Mouse (Mus musculus) embryo, embryonic 10.5 days (tissue): ENCODE measurements around the gene Cdk2.
"Not testable (repeated sequence)": the region's sequence is repeated elsewhere in the genome, so short reads cannot be mapped to it uniquely, and the experiment has no call there.

Experiments
- DNase-seq: peaks from one replicate; pipeline ENCODE4 v3.0.0-alpha.2; 2015; ENCODE audit warnings: low spot score

The Cdk2 gene

DNA sequence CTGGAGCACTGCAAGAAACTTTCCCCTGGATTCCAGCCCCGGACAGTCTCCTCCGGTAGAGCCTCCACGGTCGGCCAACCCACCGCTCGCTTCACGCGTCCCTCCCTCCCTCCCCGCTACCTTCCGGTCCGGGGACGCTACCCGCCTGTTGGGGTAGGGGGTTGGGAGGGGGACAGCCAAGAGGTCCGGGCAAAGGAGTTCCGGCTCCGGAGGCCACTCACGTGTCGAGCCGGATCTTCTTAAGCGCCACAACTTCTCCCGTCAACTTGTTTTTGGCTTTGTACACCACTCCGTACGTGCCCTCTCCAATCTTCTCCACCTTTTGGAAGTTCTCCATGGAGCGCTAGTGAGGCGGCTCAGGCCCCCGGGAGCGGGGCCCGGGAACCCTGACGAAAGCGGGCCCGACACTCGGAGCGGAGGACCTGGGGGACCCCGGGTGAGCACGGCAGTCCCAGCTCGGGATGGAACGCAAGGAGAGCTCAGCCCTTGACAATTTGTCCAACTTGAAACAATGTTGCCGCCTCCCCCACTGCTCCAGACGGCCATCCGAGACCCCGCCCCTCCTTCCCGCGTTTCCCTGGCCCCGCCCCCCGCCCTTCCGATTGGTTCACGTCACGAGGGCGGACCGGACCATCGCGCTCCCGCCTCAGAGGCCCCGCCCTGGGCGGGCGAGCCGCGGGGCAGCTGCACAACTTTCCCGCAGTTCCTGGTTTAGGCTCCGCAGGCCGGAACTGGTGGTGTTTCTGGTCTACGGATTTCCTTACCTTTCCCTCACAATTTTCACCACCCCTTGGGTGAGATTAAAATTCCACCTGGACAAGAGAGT is at the start of gene Cdk2:
Gene Cdk2, minus strand, starts transcription at position 541 of the 826 bp plus-strand sequence.
- peak; percentile 96 for DNase-seq

DNA sequence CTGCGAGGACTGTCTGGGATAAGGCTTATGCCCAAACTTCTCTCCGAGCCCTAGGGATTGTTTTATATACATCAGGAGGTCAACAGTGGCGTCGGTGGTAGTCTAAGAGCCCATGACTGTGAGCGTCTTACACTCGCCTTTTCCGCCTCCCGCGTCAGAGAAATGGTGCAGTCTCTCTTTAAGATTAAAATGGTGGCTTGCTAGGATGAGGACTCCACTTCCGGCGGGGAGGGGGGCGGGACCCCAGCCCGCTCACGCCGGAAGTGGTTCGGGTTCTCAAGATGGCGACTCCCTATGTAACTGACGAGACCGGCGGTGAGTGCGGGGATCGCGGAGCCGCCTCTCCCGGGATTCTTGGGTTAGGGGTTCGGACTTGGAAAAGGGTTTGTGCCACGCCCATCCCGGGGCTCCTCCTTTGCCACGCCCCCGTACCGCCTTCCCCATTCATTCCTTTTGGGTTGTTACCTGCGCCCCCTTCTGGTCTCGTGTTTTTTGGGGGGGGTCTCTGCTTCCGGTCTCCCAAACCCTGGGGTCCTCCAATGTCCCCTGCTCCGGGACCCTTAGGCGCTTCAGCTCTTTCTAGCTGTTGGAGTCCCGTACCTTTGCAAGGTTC is 43.5 kb upstream of the Cdk2 start:
- DNase-seq = peak; percentile 96

DNA sequence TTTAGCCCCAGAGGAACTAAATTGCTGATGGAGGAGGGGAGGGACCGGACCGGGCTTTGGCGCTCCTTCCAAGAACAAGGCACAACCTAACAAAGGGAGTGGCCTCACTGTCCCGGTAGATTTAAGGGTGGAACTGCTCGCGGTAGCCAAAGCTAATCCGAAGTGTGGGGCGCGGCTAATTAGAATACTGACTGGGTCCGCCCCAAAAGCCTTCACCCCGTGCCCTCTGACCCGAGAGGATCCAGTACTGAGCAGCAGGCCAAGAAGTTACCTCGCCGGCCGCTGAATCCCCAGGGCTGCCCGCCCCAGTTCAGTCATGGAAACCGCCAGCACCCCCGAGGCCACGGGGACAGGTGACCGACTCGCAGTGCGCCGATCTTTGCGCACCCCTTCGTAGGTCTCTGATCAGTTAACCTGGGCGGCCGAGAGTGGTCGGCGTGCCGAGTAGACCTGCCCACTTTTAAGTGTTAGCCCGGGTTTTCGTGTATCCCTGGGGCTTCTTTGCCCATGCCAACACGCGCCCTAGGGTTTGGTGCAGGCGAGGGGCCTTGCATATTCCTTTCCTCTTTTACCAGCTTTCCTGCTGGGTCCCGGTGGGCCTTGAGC is 42.9 kb upstream of the Cdk2 start, which contains the start of gene Pym1:
Gene Pym1, plus strand, starts transcription at position 244 of the 606 bp plus-strand sequence.
- peak; percentile 84 for DNase-seq

DNA sequence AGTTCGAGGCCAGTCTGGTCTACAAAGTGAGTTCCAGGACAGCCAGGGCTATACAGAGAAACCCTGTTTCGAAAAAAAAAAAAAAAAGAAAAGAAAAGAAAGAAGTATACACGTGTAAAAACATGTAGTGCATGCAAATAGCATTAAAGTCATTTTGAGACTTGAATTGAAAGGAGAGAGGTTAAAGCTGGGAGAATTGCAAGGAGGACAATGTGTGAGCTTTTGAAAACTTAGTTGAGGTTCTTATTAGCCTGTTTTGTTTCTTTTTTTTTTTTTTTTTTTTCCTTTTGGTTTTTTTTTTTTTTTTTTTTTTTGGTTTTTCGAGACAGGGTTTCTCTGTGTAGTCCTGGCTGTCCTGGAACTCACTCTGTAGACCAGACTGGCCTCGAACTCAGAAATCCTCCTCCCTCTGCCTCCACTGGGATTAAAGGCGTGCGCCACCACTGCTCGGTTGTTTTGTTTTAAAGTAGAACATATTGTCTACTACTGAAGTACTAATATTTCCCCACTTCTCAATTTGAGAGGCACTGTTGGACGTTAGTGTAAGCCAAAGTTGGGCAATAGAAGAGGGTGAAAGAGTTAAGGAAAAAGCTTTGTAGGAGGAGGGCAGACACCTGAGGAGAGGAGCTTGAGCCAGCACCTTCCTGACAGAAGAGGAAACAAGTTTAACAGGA is 42.3 kb upstream of the Cdk2 start:
- DNase-seq = no peak

DNA sequence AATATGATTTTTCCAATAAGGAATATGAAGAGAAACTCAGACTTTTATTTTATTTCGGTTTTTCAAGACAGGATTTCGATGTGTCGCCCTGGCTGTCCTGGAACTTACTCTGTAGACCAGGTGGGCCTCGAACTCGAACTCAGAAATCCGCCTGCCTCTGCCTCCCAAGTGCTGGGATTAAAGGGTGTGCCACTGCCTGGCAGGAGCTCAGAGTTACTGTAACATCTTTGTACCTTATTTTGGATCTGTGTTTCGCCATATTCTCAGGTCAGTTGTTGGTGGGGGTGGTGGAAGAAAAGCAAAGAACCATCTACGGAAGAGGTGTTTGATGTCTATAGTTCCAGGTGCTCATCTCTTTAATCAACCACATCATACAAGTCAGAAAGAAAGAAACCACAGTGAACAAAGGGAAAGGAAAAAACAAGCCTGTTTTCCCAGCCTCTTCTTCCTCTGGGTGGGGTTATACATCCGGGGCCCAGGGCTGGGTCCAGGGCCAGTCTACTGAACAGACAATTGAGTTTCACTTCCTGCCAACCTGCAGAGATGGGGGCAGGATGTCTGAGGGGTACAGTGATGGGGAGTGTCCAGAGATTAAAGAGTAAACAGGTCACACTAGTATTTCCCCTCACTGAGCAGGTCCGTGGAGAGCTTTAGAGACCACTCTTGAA is 41.2 kb upstream of the Cdk2 start:
- DNase-seq = no peak

DNA sequence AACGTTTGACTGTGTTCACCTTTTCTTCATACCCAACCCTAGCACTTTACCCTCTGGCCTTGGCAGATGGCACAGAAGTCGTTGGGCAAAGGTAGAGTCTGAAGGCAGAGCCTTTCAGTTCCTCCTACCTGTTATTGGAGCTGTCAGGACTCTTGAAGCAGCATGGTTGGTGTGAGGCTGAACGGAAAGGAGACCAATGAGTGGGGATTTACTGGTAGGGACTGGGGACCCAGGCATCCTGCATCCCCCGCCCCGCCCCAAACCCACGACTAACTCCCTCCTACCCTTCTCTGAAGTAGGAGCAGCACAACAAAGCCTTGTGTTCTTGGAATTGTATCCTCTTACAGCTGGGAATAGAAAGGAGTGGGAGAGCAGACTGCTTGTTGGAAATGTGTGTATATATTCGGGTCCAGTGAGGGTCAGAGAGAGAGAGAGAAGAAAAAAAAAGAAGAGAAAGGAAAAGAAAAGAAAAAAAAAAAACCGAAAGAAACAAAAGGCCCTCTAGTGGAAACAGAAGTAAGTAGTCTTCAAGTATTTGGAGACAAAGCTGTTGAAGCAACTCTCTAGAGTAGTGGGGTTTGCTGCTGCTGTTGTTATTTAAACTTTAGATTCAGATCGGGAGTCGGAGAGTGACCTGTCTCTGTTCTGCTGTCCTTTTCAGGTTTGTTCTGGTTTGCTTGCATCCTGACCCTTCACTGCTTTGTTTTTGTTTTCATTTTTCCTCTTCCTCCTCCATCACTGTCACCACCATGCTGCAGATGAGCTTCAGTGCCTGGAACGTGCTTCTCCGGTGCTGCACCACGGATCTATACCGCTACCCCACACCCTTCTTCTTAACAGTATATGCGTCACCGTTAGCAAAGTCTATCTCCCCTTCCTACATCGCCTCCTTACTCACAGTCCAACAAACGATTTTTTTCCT is 40.1 kb upstream of the Cdk2 start, which contains the start of gene Dgka:
Gene Dgka, minus strand, starts transcription at position 176 of the 922 bp plus-strand sequence.
- peak; percentile 42 for DNase-seq

DNA sequence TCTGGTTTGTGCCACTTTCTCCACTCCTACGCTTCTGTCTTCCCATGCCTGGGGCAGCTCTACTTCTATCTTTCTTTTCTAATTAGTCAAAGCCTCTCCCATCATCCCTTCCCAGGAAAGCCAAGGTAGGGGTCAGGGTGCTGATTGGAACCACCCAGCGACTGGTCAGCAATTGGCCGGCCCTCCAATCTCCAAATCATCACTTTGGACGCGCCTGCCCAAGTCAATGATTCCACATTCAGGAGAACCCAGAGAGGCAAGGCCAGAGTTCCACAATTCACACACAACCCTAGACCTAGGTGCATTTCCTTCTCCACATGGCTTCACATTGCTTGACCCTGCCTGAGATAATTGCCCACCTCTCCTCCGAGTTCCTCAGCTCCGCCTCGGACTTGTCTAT is 39.4 kb upstream of the Cdk2 start:
- no peak for DNase-seq

DNA sequence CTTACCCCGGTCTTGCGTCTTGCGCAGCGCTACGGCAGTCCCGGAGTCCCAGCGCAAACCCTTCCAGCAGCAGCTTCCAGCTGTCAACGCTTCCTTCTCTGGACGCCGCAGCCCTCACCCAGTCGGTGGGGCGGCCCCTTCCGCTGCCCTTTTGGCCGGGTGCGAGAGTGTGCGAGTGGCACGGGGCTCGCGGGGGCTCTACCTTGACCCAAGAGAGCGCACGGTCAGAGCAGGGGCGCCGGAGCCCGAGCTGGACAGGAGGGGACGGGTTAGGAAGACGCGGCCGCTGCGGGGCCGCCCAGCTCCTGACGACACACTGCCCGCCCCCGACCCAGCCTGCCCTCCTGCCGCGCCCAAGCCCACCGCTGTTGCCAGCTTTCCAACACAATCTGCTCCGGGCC is 39.0 kb upstream of the Cdk2 start:
- DNase-seq = peak; percentile 65

DNA sequence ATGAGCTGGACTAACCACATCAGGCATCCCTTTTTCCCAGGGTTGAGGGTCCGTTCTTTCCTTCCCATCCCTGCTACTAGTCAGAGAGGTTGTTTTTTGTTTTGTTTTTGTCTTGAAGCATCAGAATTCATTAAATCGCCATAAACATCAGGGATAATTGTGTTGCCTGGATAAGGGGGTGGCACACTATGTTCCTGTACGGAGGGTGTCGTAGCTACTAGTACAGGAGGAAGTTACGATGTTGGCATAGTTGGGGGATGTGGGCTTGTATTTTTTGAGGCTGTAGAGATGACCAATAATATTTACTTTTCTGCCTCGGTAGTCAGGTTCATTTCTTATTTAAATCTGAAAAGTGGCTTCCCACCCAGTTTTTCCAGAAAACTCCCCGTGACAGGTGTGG is 38.4 kb upstream of the Cdk2 start:
- peak; percentile 29 for DNase-seq

DNA sequence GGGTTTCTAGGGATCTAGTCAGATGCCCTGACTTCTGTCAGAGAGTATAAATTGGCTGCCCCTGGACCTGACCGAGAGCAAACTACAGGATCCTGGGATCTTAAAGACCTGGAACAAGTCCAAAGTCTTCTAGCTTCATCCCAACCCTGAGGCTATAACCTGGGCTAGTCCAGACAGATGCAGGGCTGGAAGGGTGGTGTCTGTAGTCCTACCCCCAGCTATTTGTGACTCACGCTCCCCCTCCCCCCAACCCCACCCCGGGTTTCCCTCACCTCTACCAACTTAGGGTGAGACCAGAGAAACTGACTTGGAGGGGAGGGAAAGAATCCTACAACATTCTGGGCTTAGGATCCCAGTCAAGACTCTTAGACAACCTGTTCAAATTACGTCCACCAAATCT is 37.8 kb upstream of the Cdk2 start:
- DNase-seq = peak; percentile 5

DNA sequence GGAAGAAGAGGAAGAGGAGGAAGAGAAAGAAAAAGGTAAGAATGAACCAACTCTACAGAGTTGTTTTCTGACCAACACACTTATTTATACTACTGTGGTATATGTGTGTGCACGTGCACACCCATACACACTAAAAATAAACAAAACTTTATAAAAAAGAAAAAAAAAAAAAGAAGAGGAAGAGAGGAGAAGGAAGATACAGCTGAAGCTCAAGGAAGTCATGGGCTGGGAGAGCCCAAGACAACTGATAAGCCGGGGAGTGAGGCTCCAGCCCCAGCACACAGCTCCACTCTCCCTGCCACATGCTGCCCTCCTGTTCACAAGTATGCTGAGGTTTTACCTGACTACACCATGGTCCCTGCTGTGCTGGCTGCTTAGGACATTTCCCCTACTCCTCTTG is 35.5 kb upstream of the Cdk2 start:
- DNase-seq = no peak

DNA sequence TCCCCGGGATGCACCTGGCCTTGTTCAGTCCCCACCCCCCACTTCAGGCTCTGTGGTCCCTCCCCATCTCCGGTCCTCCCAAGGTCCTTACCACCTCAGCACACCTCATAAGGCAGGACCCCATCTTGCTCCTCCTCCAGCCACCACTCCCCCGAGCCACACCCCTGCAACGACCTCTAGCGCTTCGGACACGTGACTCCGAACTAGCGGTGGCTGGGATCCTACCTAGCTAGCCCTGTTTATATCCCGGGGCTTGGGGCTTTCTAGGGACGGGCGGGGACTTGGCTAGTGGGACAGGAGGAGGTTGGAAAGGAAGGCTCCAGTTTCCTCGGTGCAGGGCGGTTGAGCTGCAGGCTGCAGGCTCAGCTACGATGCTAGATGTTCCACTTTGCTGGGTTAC is 32.6 kb upstream of the Cdk2 start:
- peak; percentile 37 for DNase-seq

DNA sequence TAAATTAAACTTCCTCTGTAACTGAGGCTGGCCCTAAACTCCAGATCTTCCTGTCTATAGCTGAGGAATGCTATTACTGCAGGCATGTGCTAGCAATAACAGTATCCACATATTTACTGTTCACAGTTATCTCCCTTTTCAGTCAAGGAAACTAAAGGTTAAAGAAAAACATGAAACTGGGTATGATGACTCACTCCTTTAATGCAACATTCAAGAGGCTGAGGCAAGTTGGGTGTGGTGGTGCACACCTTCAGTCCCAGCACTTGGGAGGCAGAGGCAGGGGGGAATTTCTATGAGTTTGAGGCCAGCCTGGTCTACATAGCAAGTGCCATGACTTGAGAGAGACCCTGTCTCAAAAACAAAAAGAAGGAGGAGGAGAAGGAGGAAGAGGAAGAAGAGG is 27.2 kb upstream of the Cdk2 start:
- DNase-seq = no peak

DNA sequence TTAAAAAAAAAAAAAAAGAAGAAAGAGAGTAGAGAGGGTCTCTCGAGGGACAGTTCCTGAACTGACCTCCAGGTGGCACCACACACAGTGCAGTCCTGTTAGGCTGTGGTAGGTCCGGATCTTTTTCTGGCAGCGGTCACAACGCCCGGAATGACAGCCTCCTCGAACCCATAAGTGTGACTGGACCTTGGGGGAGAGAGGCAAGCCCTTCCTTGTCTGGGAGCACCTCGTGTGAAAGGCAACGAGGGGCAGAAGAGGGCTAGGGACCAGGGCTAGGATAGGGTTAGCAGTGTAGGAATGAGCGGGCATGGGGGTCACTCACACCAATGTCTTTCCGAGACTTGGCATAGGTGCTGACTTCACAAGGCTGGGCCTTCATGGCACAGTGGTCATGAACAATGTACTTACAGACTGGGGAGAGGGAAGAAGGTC is 26.2 kb upstream of the Cdk2 start:
- DNase-seq = peak; percentile 79

DNA sequence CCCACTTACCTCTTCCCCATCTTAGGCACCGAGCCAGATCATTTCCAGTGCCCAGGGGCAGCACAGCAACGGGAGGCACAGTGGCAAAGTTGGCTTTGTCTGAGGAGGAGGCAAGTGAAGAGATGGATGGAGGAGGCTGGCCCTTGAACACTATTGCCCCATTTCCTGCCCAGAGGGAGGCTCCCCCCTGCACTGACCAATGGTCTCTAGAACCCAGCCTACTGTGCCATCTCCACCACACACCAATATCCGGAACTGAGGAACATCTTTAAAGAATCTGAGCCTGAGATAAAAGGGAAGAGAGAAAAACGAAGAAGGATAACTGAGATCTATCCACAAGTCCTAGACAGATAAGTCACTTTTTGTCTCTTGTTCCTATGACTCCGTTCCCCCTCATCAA is 23.2 kb upstream of the Cdk2 start:
- DNase-seq = no peak

DNA sequence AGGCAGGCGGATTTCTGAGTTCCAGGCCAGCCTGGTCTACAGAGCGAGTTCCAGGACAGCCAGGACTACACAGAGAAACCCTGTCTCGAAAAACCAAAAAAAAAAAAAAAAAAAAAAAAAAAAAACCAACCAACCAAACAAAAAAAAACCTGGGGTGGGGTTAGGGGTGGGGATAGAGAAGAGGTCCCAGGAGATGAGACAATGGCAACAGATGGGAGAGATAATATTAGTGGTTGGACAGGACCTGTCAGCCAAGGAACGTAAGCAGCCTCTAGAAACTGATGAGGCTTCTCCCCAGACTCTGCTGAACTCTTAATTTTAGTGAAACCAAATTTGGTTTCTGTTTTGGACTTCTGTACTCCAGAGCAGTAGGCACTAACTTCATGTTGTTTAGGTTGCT is 20.6 kb upstream of the Cdk2 start:
- DNase-seq = not testable (repeated sequence)

DNA sequence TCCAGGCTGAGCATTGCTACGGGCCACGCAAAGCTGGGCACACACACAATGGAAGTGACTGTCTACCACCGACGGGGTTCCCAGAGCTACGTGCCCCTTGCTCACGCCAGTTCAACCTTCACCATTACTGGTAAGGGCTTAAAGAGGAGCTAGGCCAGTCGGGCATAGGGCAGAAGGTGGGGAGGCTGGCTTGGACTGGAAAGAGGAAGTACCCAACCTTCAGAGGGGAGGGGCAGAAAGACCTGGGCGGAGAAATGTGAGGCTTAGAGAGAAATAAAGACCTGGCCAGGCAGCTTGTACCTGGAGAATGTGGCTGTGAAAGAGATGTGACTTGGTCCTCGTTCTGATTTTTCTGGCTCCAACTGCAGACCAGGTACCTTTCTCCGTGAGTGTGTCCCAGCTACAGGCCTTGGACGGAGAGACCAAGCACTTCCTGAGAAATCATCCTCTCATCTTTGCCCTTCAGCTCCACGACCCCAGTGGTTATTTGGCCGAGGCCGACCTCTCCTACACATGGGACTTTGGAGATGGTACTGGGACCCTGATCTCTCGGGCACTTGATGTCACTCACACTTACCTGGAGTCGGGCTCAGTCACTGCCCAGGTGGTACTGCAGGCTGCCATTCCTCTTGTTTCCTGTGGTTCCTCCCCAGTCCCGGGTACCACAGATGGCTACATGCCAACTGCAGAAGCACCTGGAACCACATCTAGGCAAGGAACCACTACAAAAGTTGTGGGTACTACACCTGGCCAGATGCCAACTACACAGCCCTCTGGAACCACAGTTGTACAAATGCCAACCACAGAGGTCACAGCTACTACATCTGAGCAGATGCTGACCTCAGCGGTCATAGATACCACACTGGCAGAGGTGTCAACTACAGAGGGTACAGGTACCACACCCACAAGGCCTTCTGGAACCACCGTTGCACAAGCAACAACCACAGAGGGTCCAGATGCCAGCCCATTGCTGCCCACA is 11.0 kb upstream of the Cdk2 start:
- no peak for DNase-seq

DNA sequence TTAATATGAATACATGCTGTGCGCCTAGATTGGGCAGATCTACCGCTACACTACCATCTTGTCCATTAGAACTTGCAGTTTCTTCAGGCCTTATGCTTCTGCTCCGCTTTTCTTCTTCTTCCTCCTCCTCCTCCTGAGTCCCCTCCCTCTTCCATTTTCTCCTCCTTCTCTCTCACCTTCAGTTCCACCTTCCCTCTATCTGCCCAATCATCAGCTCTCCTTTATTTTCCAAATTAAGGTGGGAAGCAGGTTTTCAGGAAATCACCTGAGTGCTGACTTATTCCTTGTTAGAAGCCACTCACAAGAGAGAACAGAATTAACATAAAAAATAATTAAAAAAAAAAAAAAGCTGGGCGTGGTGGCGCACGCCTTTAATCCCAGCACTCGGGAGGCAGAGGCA is 6.5 kb upstream of the Cdk2 start:
- not testable (repeated sequence) for DNase-seq

DNA sequence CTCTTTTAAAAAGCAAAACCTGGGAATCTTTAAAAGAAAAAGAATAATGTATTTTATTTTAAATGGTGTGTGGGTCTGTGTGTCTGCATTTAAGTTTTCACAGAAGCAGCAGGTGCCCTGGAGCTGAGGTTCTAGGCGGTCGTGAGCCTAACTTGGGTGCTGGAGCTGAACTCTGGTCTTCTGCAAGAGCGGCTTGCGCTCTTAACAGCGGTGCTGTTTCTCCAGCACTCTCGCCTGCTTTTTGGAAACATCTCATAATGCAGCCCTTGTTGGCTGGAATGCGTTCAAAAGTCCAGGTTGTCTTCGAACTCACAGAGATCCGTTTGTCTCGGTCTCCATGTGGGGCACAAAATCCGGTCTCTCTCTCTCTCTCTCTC is 474 bp upstream of the Cdk2 start:
- DNase-seq = no peak

DNA sequence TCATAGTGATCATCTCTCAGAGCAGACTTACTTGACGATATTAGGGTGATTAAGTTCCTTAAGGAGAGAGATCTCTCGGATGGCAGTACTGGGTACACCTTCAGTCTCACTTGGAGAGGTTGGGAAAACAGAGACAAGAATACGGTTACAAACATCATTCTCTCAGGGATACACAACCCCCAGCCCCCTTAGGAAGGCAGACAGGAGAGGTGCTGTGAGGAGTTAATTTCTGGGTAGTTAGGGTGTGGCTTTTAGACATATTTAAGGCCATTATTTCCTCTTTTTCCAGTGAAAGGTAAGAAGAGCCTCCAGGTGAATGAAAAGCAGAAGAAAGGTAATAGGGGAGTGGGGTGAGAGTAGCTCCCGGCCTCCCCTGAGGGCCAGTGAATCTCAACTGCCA is 936 bp downstream of the Cdk2 start, which contains the start of gene Pmel:
Gene Pmel, plus strand, starts transcription at position 301 of the 400 bp plus-strand sequence.
- no peak for DNase-seq
